Mouse (Mus musculus) skeletal muscle tissue, adult 2 months (tissue): ENCODE measurements around the gene 6030468B19Rik.
A peak's percentile ranks its signal among the peaks of the same experiment; 100 is the strongest.
"Not testable (repeated sequence)": the region's sequence is repeated elsewhere in the genome, so short reads cannot be mapped to it uniquely, and the experiment has no call there.

ENCODE experiments used
- DNase-seq: peaks from one replicate; pipeline ENCODE4 v3.0.0-alpha.2; 2012; ENCODE audit warnings: low read depth, low spot score

The 6030468B19Rik gene

GRCm38 (mm10) chr11:117828149-117828887 is 30.9 kb downstream of the 6030468B19Rik start:
- DNase-seq = no peak

- DNase-seq = no peak
These were observed 31.6 kb downstream of the 6030468B19Rik start for GRCm38 (mm10) chr11:117828888-117829604.

GRCm38 (mm10) chr11:117829671-117830215 is 32.3 kb downstream of the 6030468B19Rik start:
- no peak for DNase-seq

- no peak for DNase-seq
These were observed 32.9 kb downstream of the 6030468B19Rik start for GRCm38 (mm10) chr11:117830401-117830800.

- no peak for DNase-seq
These were observed 34.9 kb downstream of the 6030468B19Rik start for GRCm38 (mm10) chr11:117832086-117832969.

GRCm38 (mm10) chr11:117833509-117833908 is 36.0 kb downstream of the 6030468B19Rik start:
- not testable (repeated sequence) for DNase-seq

GRCm38 (mm10) chr11:117834086-117834485 is 36.6 kb downstream of the 6030468B19Rik start:
- DNase-seq = no peak

GRCm38 (mm10) chr11:117836306-117836705 is 38.8 kb downstream of the 6030468B19Rik start:
- DNase-seq = no peak

GRCm38 (mm10) chr11:117838572-117838971 is 41.1 kb downstream of the 6030468B19Rik start:
- no peak for DNase-seq

GRCm38 (mm10) chr11:117839021-117839420 is 41.6 kb downstream of the 6030468B19Rik start:
- no peak for DNase-seq

GRCm38 (mm10) chr11:117840910-117841309 is 43.5 kb downstream of the 6030468B19Rik start:
- DNase-seq = no peak

- no peak for DNase-seq
These were observed 46.0 kb downstream of the 6030468B19Rik start for GRCm38 (mm10) chr11:117843434-117843833.

- DNase-seq = no peak
These were observed 47.5 kb downstream of the 6030468B19Rik start for GRCm38 (mm10) chr11:117844997-117845396.

- no peak for DNase-seq
These were observed 48.2 kb downstream of the 6030468B19Rik start for GRCm38 (mm10) chr11:117845651-117846050.

- no peak for DNase-seq
These were observed 49.2 kb downstream of the 6030468B19Rik start for GRCm38 (mm10) chr11:117846640-117847039.

- DNase-seq = no peak
These were observed 50.2 kb downstream of the 6030468B19Rik start for GRCm38 (mm10) chr11:117847593-117848215.

GRCm38 (mm10) chr11:117848271-117848984 is 51.0 kb downstream of the 6030468B19Rik start:
- DNase-seq = no peak

GRCm38 (mm10) chr11:117848985-117849671 is 51.7 kb downstream of the 6030468B19Rik start, which contains the start of gene Birc5:
Gene Birc5, plus strand, starts transcription at chr11:117849251.
- peak; percentile 92 for DNase-seq

GRCm38 (mm10) chr11:117852875-117853274 is 55.4 kb downstream of the 6030468B19Rik start:
- DNase-seq = no peak

GRCm38 (mm10) chr11:117854241-117854640 is 56.8 kb downstream of the 6030468B19Rik start:
- DNase-seq = no peak
